Mouse (Mus musculus): ENCODE data around the gene Galr2.

Gene Galr2

GRCm38 (mm10) chr11:116307019-116307725 lies 26.4 kb downstream of the Galr2 start, which contains the start of gene Exoc7:
Exoc7 (minus strand) TSS chr11:116307233.
- DNase-seq (ENCODE audit: low read depth) = no peak

GRCm38 (mm10) chr11:116307762-116308531 lies 27.2 kb downstream of the Galr2 start:
- DNase-seq (ENCODE audit: low read depth) = no peak

DNA sequence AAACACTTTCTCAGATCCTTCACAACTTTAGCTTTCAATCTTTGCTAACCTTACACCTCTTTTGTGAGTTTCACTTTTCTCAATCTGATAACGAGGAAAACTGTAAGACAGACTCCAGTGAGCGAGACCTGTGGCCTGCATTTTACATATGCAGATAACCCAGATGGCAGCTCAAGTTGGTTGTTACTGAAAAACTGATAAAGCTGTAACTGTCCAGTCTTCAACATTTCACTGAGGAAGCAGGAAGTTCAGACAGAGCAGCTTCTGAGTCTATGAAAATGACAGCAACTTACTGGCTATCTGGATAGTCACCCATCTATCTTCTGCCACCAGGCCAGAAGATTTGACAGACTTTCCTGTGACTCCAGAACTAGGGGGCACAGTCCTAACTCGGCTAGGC lies 28.9 kb downstream of the Galr2 start:
- no peak for DNase-seq (ENCODE audit: low read depth)

DNA sequence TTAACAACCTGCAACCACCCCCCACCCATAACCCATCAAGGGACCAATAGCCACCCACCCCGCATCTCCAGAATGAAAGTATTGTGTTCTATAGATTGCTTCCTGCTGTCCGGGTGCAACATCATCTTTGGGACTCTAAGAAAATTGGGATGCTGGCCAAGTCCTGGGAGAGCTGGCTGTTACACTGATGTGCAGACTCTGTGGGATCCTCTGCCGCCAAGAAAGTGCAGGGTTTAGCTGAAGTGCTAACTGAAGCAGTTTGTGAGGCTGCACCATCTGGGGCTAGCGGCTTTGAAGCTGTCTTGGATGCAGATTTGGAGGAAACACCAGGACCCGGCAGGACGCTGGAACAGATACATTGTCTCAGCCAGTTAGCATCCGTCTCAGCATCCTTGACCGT lies 30.4 kb downstream of the Galr2 start:
- no peak for DNase-seq (ENCODE audit: low read depth)

DNA sequence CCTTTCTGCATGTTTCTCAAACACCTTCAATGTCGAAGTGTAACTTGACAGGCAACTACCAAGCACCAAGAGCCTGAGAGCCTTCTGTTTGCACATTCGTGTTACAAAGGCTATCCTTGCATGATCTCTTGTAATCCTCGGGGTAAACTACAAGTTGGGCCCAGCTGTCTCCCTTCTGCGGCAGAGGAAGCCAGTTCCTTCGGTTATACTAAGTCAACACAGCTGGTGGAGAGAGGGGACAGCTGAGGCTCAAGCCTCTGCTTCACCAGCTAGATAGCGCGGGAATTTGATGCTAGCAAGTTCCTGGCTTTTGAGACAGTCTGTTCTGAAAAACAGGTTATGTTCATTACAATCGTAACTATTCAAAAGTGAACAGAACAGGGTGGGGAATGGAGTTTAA lies 31.6 kb downstream of the Galr2 start:
- DNase-seq (ENCODE audit: low read depth) = no peak

GRCm38 (mm10) chr11:116318719-116319659 lies 38.2 kb downstream of the Galr2 start:
- DNase-seq (ENCODE audit: low read depth) = no peak

- no peak for DNase-seq (ENCODE audit: low read depth)
Observed at GRCm38 (mm10) chr11:116326963-116327603, 46.3 kb downstream of the Galr2 start.

- no peak for DNase-seq (ENCODE audit: low read depth)
Observed at GRCm38 (mm10) chr11:116329314-116330210, 48.8 kb downstream of the Galr2 start.

DNA sequence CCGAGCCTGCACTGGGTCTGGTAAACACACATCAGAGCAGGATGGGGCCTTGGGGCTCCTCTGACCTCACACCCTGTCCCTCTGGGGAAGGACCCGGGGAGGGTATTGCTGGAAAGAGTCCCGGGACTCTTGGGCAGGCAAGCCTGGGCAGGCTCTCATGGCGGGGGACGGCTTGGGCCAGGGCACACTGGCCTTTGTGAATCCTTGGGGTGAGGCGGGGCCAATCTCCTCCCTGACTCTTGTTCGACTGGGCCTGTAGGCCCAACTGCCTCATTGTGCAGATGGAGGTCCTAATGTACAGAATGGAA lies 49.4 kb downstream of the Galr2 start:
- no peak for DNase-seq (ENCODE audit: low read depth)

DNA sequence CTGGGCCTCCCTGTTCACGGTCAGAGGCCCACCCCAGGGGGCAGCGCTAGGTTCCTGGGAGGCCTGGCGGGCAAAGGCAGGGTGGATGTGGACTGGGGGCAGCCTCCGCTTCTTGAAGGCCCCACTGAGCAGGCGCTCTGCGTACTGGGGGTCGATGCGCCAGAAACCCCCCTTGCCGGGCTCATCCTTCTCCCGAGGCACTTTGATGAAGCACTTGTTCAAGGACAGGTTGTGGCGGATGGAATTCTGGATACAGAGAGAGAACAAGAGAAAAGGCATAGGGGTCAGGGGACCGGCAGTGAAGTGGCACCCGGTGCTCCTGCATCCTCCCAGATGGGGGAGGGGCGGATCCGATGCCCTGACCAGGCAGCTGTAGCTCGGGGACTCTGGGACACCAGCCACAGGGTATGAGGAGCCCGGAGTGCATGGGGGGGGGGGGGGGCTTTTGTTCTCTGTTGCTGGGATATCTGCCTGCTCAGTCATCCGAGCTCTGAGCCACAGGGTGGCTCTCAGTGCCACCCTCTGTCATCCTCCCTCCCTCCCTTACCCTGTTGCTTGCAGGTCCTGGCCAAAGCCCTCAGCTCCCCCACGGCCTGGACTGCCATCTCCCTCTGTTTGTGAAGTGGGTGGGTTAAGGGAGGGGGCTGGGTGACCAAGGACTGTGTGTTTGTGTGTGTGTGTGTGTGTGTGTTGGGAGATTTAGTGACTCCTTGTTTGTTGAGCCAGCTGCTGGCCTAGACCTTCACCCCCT lies 51.7 kb downstream of the Galr2 start:
- no peak for DNase-seq (ENCODE audit: low read depth)

DNA sequence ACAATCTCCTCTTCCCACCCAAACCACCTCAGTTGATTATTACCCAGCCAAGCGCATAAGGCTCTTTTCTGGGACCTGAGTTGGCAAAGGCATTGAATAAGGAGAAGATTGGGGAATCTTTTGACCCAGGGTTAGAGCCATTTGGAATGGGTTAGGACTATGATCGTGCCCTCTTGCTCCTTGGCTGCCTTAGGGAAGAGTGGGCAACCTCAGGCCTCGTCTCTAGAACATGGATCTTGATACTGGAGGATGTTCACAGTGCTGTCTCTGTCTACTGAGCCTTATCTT lies 52.2 kb downstream of the Galr2 start:
- DNase-seq (ENCODE audit: low read depth) = no peak

Measured in fibroblast of lung, adult 2 months (primary cell).